Mouse (Mus musculus): ENCODE measurements at regions not wholly inside any gene's neighbourhood (a gene's known extent, or its start where the extent isn't known, plus 50 kb on each side); places are given as distances from the start of the nearest gene placed in this dataset.

- TF ChIP-seq CTCF (IDR thresholded peaks at IDR 0.05; ENCODE audit: low read depth), result no peak
- TF ChIP-seq EP300 (optimal IDR thresholded peaks at IDR 0.05), result no peak
These were observed 234.4 kb downstream of the Gm26897 start for GRCm38 (mm10) chr5:111968121-111968520.

Data from stomach, postnatal 0 days (tissue).